Mouse (Mus musculus) liver, adult 2 months (tissue): ENCODE measurements around the gene Ddr2. TPM values are rescaled to one million over a fixed set of nuclear protein-coding genes. Genes with fewer than 3 reads are reported as not detected.

Source experiments
- DNase-seq: peaks from one replicate; pipeline ENCODE4 v3.0.0-alpha.2; 2011; ENCODE audit warnings: low read depth, low spot score; ENCODE audit errors: extremely low read depth
- H3K27ac ChIP-seq: fragments of 200-500 bp; replicated peaks from 2 replicates; pipeline ENCODE4 v1.5.1; 2012; ENCODE audit warnings: low read depth, mild to moderate bottlenecking, control low read depth, inconsistent platforms, low read length; ENCODE audit not compliant: insufficient read depth
- H3K27me3 ChIP-seq: fragments of 200-500 bp; 2 replicates; pipeline ENCODE4 v1.6.1; 2012; ENCODE audit warnings: mild to moderate bottlenecking, moderate library complexity, low read length, inconsistent platforms; ENCODE audit not compliant: control insufficient read depth, insufficient read depth
- H3K36me3 ChIP-seq: fragments of 200-500 bp; 2 replicates; pipeline ENCODE4 v1.6.1; 2012; ENCODE audit warnings: low read length, inconsistent platforms; ENCODE audit not compliant: control insufficient read depth, insufficient read depth
- H3K4me1 ChIP-seq: fragments of 200-500 bp; 2 replicates; pipeline ENCODE4 v1.6.1; 2011; ENCODE audit warnings: low read length; ENCODE audit not compliant: control insufficient read depth, insufficient read depth
- H3K4me3 ChIP-seq: fragments of 200-500 bp; 2 replicates; pipeline ENCODE4 v1.5.1; 2011; ENCODE audit warnings: low read depth, mild to moderate bottlenecking, control low read depth, low read length, moderate library complexity; ENCODE audit not compliant: insufficient read depth
- H3K79me2 ChIP-seq: fragments of 200-500 bp; 2 replicates; pipeline ENCODE4 v1.6.1; 2012; ENCODE audit warnings: inconsistent platforms, mild to moderate bottlenecking, low read length, moderate library complexity; ENCODE audit not compliant: control insufficient read depth, insufficient read depth
- H3K9ac ChIP-seq: fragments of 200-500 bp; 2 replicates; pipeline ENCODE4 v1.6.1; 2012; ENCODE audit warnings: low read depth, mild to moderate bottlenecking, control low read depth, inconsistent platforms, low read length
- CTCF ChIP-seq: fragments of 200-500 bp; IDR thresholded peaks from 2 replicates; pipeline ENCODE4 v1.5.1; 2011; ENCODE audit warnings: low read depth, low read length, control low read depth
- POLR2A ChIP-seq: fragments of 200-500 bp; IDR thresholded peaks from 2 replicates; pipeline ENCODE4 v1.6.1; 2011; ENCODE audit warnings: low read length, control low read depth; ENCODE audit not compliant: insufficient read depth; ENCODE audit errors: extremely low read depth
- WGBS: fragments of 180-500 bp; shearing (Covaris S2); methylation state at CpG from one replicate; pipeline ENCODE4 v1.1.7; 2018; 5-methylcytosine and 5-hydroxymethylcytosine counted together
- polyA plus RNA-seq: library from polyadenylated mRNA; depleted of rRNA; stranded (reverse); fragments of >200 nt; gene quantifications from 2 replicates; pipeline ENCODE4 v1.2.3, GENCODE M21; 2012
- total RNA-seq: library from RNA; depleted of rRNA; stranded (reverse); fragments of >200 nt; gene quantifications from 2 replicates; pipeline ENCODE4 v1.2.3, GENCODE M21; 2014

Ddr2 gene
- total and polyA plus RNA-seq, 2 experiments: 1.4 to 3.0 TPM

GRCm38 (mm10) chr1:170142256-170142871 is 31.8 kb upstream of the Ddr2 start:
- 82% methylated on average over 8 of the region's 8 CpGs for WGBS
- Histone ChIP-seq H3K36me3 (peaks cover 48% of the 10 kb centered on the region), H3K9ac (no peak overlapping the region), H3K4me3 (no peak overlapping the region), H3K4me1 (peaks cover 2% of the 10 kb centered on the region; the same call in 1 of the 2 replicates), H3K27me3 (no peaks in the 10 kb centered on the region), H3K27ac (0 out of 2 replicates have a peak overlapping the region, but pooled peaks have one; percentile 17), H3K79me2 (no peaks in the 10 kb centered on the region)
- DNase-seq: peak; percentile 75
- TF ChIP-seq POLR2A (no peak), CTCF (no peak)

- H3K9ac ChIP-seq: no peak overlapping the region
- no peak overlapping the region for H3K4me3 ChIP-seq
- H3K4me1 ChIP-seq: peaks cover 2% of the 10 kb centered on the region; the same call in 1 of the 2 replicates
- H3K79me2 ChIP-seq: no peaks in the 10 kb centered on the region
- H3K36me3 ChIP-seq: peaks cover 45% of the 10 kb centered on the region
- H3K27ac ChIP-seq: no peak overlapping the region
- TF ChIP-seq POLR2A (no peak), CTCF (no peak)
- peak; percentile 61 for DNase-seq
- no peaks in the 10 kb centered on the region for H3K27me3 ChIP-seq
- WGBS: 82% methylated on average over 5 of the region's 5 CpGs
Observed at GRCm38 (mm10) chr1:170141626-170142025, 31.1 kb upstream of the Ddr2 start.

- TF ChIP-seq POLR2A (no peak), CTCF (peak; percentile 63)
- no peak overlapping the region for H3K4me3 ChIP-seq
- H3K36me3 ChIP-seq: peaks cover 6% of the 10 kb centered on the region
- H3K9ac ChIP-seq: no peak overlapping the region
- H3K4me1 ChIP-seq: no peaks in the 10 kb centered on the region
- H3K27ac ChIP-seq: no peak overlapping the region
- H3K79me2 ChIP-seq: no peaks in the 10 kb centered on the region
- 20% methylated on average over 7 of the region's 7 CpGs for WGBS
- no peaks in the 10 kb centered on the region for H3K27me3 ChIP-seq
- DNase-seq: peak; percentile 53
Observed at GRCm38 (mm10) chr1:170136351-170137009, 25.9 kb upstream of the Ddr2 start.

GRCm38 (mm10) chr1:170134264-170134663 is 23.7 kb upstream of the Ddr2 start:
- no peaks in the 10 kb centered on the region for H3K4me1 ChIP-seq
- no peaks in the 10 kb centered on the region; the same call in 1 of the 2 replicates for H3K36me3 ChIP-seq
- no peaks in the 10 kb centered on the region for H3K27me3 ChIP-seq
- no peak overlapping the region for H3K4me3 ChIP-seq
- DNase-seq: no peak
- H3K27ac ChIP-seq: no peak overlapping the region
- no peak for TF ChIP-seq CTCF
- no peak for TF ChIP-seq POLR2A
- no peak overlapping the region for H3K9ac ChIP-seq
- no peaks in the 10 kb centered on the region for H3K79me2 ChIP-seq
- 82% methylated on average over 8 of the region's 8 CpGs for WGBS

GRCm38 (mm10) chr1:170130962-170131361 is 20.4 kb upstream of the Ddr2 start:
- Histone ChIP-seq H3K27me3 (no peaks in the 10 kb centered on the region), H3K4me3 (no peak overlapping the region), H3K9ac (no peak overlapping the region), H3K36me3 (no peaks in the 10 kb centered on the region), H3K27ac (no peak overlapping the region), H3K79me2 (no peaks in the 10 kb centered on the region), H3K4me1 (no peaks in the 10 kb centered on the region)
- no peak for DNase-seq
- TF ChIP-seq CTCF (no peak), POLR2A (no peak)
- WGBS: 70% methylated on average over 3 of the region's 3 CpGs

DNA sequence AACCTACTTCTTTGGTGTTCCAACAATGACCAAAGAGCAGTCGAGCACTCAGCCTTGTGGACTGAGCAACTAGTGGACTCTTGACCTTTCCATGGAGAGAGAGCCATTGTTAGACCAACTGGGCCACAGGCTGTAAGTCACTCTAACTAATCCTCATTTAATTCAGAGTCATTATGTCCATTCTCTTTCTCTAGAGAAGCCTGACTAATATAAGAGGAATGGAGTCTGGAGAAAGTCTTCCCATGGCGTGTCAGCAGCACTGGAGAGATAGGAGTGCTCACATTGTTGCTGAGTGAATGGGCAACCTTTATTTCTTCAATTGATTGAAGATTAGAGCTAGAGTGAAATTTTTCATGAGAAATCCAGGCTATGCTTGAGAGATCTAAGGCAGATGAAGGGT is 14.1 kb upstream of the Ddr2 start:
- no peaks in the 10 kb centered on the region for H3K27me3 ChIP-seq
- H3K79me2 ChIP-seq: no peaks in the 10 kb centered on the region
- H3K9ac ChIP-seq: no peak overlapping the region
- H3K4me1 ChIP-seq: no peaks in the 10 kb centered on the region
- no peaks in the 10 kb centered on the region for H3K36me3 ChIP-seq
- H3K4me3 ChIP-seq: no peak overlapping the region
- H3K27ac ChIP-seq: no peak overlapping the region
- WGBS: 77% methylated on average over 2 of the region's 2 CpGs
- TF ChIP-seq CTCF: no peak
- TF ChIP-seq POLR2A: no peak
- no peak for DNase-seq
